Mouse (Mus musculus): ENCODE measurements around the gene Obscn. TPM values are rescaled to one million over a fixed set of nuclear protein-coding genes. Genes with fewer than 3 reads are reported as not detected.
A peak's percentile ranks its signal among the peaks of the same experiment; 100 is the strongest.

Obscn gene
- polyA plus RNA-seq, 1 experiment from 2014 or later, result 0.62 TPM

DNA sequence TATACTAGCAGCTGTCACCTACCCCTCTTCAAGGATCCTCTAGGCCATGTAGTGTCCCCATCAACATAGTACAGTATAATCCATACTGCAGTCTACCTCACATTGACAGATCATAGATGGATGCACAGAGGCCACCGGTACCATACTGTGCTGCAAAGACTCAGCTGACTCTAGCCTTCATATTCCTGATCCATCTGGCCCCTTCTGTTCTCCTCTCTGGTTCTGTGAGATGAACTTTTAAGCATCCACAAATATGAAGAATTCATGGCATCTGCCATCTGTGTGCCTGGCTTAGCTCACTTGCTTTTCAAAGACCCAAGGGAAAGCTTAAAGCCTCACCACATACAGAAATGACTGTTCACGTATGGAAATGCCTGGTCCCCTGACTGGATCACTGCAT, 65.9 kb downstream of the Obscn start:
- no peaks in the 10 kb centered on the region for H3K27me3 ChIP-seq (ENCODE audit: control insufficient read depth, insufficient read depth, low read length)
- no peaks in the 10 kb centered on the region for H3K36me3 ChIP-seq (replicated peaks; ENCODE audit: control insufficient read depth, insufficient read depth, low read depth, low read length)
- no peaks in the 10 kb centered on the region for H3K9me3 ChIP-seq (replicated peaks; ENCODE audit: control insufficient read depth, low read length)
- no peak for DNase-seq (ENCODE audit: low spot score)
- no peak overlapping the region for H3K27ac ChIP-seq (replicated peaks; ENCODE audit: low read depth, low read length)
- H3K9ac ChIP-seq (replicated peaks; ENCODE audit: low read length), result no peak overlapping the region
- no peak overlapping the region for H3K4me2 ChIP-seq (ENCODE audit: low read depth, low read length)
- no peaks in the 10 kb centered on the region for H3K4me1 ChIP-seq (ENCODE audit: control insufficient read depth, insufficient read depth, low read length)
- H3K4me3 ChIP-seq (ENCODE audit: low read depth, low read length), result no peak overlapping the region
- no peak for ATAC-seq (replicated peaks; ENCODE audit: insufficient number of reproducible peaks, low FRiP score, low TSS enrichment, low read depth)
- 84% methylated on average over 2 of the region's 2 CpGs for WGBS

DNA sequence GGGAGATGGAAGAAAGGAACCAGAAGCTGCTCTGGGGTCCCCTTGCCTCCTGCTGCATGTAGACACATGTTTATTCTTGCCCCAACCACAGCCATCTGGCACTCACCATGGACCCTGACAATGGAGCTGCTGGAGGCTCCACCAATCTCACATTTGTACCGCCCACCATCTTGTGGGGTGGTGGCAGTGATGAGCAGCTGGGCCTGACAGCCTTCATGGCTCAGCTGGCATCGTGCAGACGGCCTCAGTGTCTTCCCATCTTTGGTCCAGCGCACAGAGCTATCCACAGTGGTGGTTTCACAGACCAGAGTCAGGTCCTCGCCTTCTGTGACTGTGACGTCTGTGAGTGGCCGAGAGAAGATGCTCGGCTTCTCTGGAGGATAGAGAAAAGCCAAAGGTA, 67.3 kb downstream of the Obscn start:
- H3K27ac ChIP-seq (replicated peaks; ENCODE audit: low read depth, low read length), result no peak overlapping the region
- H3K9ac ChIP-seq (replicated peaks; ENCODE audit: low read length), result no peak overlapping the region
- H3K4me1 ChIP-seq (ENCODE audit: control insufficient read depth, insufficient read depth, low read length), result no peaks in the 10 kb centered on the region
- H3K9me3 ChIP-seq (replicated peaks; ENCODE audit: control insufficient read depth, low read length), result no peaks in the 10 kb centered on the region
- no peaks in the 10 kb centered on the region for H3K27me3 ChIP-seq (ENCODE audit: control insufficient read depth, insufficient read depth, low read length)
- DNase-seq (ENCODE audit: low spot score) (no peak), ATAC-seq (replicated peaks; ENCODE audit: insufficient number of reproducible peaks, low FRiP score, low TSS enrichment, low read depth) (no peak)
- no peak overlapping the region for H3K4me3 ChIP-seq (ENCODE audit: low read depth, low read length)
- no peaks in the 10 kb centered on the region for H3K36me3 ChIP-seq (replicated peaks; ENCODE audit: control insufficient read depth, insufficient read depth, low read depth, low read length)
- 85% methylated on average over 8 of the region's 8 CpGs for WGBS
- H3K4me2 ChIP-seq (ENCODE audit: low read depth, low read length), result no peak overlapping the region

DNA sequence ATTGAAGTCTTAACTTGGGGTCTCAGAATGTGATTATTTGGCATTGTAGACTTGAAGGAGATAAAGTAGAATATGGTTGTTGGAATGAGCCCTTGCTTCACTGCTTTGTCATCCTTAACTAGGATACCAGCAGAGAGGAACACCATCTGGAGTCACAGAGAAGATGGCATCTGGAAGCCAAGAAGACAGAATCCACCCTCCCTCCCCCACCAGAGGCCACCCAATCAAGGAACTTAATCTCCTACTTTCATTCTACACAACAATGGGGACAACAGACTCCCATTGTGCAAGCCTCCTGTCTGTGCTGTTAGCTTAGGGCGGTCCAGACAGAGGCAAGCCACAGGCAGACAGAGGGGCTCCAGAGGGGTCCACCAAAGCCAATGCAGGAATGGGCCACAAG, 67.8 kb downstream of the Obscn start:
- Histone ChIP-seq H3K9ac (replicated peaks; ENCODE audit: low read length) (no peak overlapping the region), H3K27ac (replicated peaks; ENCODE audit: low read depth, low read length) (no peak overlapping the region), H3K4me2 (ENCODE audit: low read depth, low read length) (no peak overlapping the region), H3K9me3 (replicated peaks; ENCODE audit: control insufficient read depth, low read length) (no peaks in the 10 kb centered on the region), H3K36me3 (replicated peaks; ENCODE audit: control insufficient read depth, insufficient read depth, low read depth, low read length) (no peaks in the 10 kb centered on the region), H3K4me1 (ENCODE audit: control insufficient read depth, insufficient read depth, low read length) (no peaks in the 10 kb centered on the region), H3K27me3 (ENCODE audit: control insufficient read depth, insufficient read depth, low read length) (no peaks in the 10 kb centered on the region), H3K4me3 (ENCODE audit: low read depth, low read length) (no peak overlapping the region)
- no peak for ATAC-seq (replicated peaks; ENCODE audit: insufficient number of reproducible peaks, low FRiP score, low TSS enrichment, low read depth)
- whole genome bisulfite sequencing, result 31% methylated on average over 1 of the region's 1 CpGs
- no peak for DNase-seq (ENCODE audit: low spot score)

GRCm38 (mm10) chr11:59067921-59068320, 68.3 kb downstream of the Obscn start:
- H3K27me3 ChIP-seq (ENCODE audit: control insufficient read depth, insufficient read depth, low read length), result no peaks in the 10 kb centered on the region
- DNase-seq (ENCODE audit: low spot score) (no peak), ATAC-seq (replicated peaks; ENCODE audit: insufficient number of reproducible peaks, low FRiP score, low TSS enrichment, low read depth) (no peak)
- H3K27ac ChIP-seq (replicated peaks; ENCODE audit: low read depth, low read length), result no peak overlapping the region
- H3K4me2 ChIP-seq (ENCODE audit: low read depth, low read length), result no peak overlapping the region
- H3K36me3 ChIP-seq (replicated peaks; ENCODE audit: control insufficient read depth, insufficient read depth, low read depth, low read length), result no peaks in the 10 kb centered on the region
- H3K4me1 ChIP-seq (ENCODE audit: control insufficient read depth, insufficient read depth, low read length), result no peaks in the 10 kb centered on the region
- 74% methylated on average over 9 of the region's 9 CpGs for WGBS
- H3K9me3 ChIP-seq (replicated peaks; ENCODE audit: control insufficient read depth, low read length), result no peaks in the 10 kb centered on the region
- no peak overlapping the region for H3K9ac ChIP-seq (replicated peaks; ENCODE audit: low read length)
- H3K4me3 ChIP-seq (ENCODE audit: low read depth, low read length), result no peak overlapping the region

DNA sequence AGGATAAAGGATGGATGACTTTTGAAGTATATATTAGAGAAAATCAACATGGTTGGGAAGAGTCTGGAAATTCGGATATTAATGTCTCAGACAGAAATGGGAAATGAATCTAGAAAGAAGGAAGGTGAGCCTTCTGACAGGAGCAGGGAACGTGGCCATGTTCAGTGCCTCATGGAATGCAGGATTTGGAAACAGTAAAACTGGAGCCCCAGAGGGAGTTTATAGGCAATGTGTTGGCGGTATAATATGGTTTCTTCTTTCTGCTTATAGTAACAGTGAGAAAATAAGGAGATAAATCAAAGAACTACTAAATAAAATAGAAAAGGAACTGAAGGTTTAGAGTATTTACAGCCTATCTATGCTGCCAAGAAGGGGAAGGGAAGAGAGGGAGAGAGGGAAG, 78.2 kb downstream of the Obscn start:
- ATAC-seq (replicated peaks; ENCODE audit: insufficient number of reproducible peaks, low FRiP score, low TSS enrichment, low read depth), result no peak
- H3K4me1 ChIP-seq (ENCODE audit: control insufficient read depth, insufficient read depth, low read length), result no peaks in the 10 kb centered on the region
- no peaks in the 10 kb centered on the region for H3K27me3 ChIP-seq (ENCODE audit: control insufficient read depth, insufficient read depth, low read length)
- H3K27ac ChIP-seq (replicated peaks; ENCODE audit: low read depth, low read length), result no peak overlapping the region
- H3K9ac ChIP-seq (replicated peaks; ENCODE audit: low read length), result no peak overlapping the region
- no peaks in the 10 kb centered on the region for H3K9me3 ChIP-seq (replicated peaks; ENCODE audit: control insufficient read depth, low read length)
- H3K4me2 ChIP-seq (ENCODE audit: low read depth, low read length), result no peak overlapping the region
- H3K4me3 ChIP-seq (ENCODE audit: low read depth, low read length), result no peak overlapping the region
- H3K36me3 ChIP-seq (replicated peaks; ENCODE audit: control insufficient read depth, insufficient read depth, low read depth, low read length), result no peaks in the 10 kb centered on the region
- DNase-seq (ENCODE audit: low spot score), result no peak
- 73% methylated on average over 3 of the region's 3 CpGs for WGBS

DNA sequence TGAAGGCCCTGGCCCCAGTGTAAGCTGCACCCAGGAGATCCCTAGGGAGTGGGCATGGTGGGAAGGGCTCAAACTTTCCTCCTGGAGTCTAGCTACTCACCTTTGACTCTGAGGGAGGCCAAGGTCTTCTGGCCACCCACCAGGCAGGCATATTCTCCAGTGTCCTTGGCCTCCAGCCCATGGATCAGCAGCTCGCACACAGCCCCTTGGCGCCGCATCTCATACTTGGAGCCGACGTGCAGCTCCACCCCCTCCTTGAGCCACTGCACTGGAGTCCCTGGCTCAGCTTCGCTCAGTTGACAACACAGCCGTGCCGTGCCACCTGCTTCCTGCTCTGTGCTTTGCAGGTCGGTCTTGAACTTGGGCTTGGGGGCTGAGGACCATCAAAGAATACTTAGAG, 85.2 kb downstream of the Obscn start:
- Histone ChIP-seq H3K36me3 (replicated peaks; ENCODE audit: control insufficient read depth, insufficient read depth, low read depth, low read length) (no peaks in the 10 kb centered on the region), H3K27me3 (ENCODE audit: control insufficient read depth, insufficient read depth, low read length) (no peaks in the 10 kb centered on the region), H3K27ac (replicated peaks; ENCODE audit: low read depth, low read length) (no peak overlapping the region), H3K4me1 (ENCODE audit: control insufficient read depth, insufficient read depth, low read length) (no peaks in the 10 kb centered on the region), H3K9me3 (replicated peaks; ENCODE audit: control insufficient read depth, low read length) (no peaks in the 10 kb centered on the region), H3K9ac (replicated peaks; ENCODE audit: low read length) (no peak overlapping the region), H3K4me3 (ENCODE audit: low read depth, low read length) (no peak overlapping the region), H3K4me2 (ENCODE audit: low read depth, low read length) (no peak overlapping the region)
- 82% methylated on average over 9 of the region's 9 CpGs for WGBS
- DNase-seq (ENCODE audit: low spot score) (no peak), ATAC-seq (replicated peaks; ENCODE audit: insufficient number of reproducible peaks, low FRiP score, low TSS enrichment, low read depth) (no peak)

DNA sequence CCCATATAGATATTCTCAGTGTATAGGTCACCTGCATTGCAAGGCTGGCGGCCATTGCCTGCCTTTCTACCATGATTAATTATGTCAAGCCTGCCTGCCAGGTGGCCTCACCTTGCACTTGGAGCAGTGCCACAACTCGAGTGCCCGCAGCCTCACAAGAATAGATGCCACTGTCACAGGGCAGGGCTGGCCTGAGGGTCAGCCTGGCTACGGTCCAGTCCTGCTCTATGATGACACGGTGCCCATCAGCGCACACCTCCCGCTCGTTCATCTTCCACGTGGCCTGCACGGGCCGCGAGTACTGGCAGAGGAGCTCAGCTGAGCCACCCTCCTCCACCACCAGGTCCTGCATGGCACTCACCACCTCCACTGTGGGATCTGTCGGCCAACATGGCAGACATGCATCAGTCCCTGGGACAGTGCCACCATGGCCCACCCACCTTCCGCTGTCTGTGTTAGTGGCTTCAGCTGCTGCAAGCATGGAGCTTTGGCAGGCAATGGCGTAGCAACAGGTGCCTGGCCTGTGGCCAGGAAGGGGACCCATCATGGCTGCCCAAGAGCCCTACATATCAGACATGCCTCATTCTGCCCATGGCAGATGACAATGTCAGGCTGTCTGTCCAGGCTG, 91.4 kb downstream of the Obscn start:
- H3K4me3 ChIP-seq (ENCODE audit: low read depth, low read length), result no peak overlapping the region
- no peak overlapping the region for H3K9ac ChIP-seq (replicated peaks; ENCODE audit: low read length)
- no peaks in the 10 kb centered on the region for H3K27me3 ChIP-seq (ENCODE audit: control insufficient read depth, insufficient read depth, low read length)
- no peaks in the 10 kb centered on the region for H3K4me1 ChIP-seq (ENCODE audit: control insufficient read depth, insufficient read depth, low read length)
- no peaks in the 10 kb centered on the region for H3K36me3 ChIP-seq (replicated peaks; ENCODE audit: control insufficient read depth, insufficient read depth, low read depth, low read length)
- ATAC-seq (replicated peaks; ENCODE audit: insufficient number of reproducible peaks, low FRiP score, low TSS enrichment, low read depth) (0 out of 2 replicates have a peak, but pooled peaks have one; percentile 44), DNase-seq (ENCODE audit: low spot score) (no peak)
- H3K4me2 ChIP-seq (ENCODE audit: low read depth, low read length), result no peak overlapping the region
- WGBS, result 89% methylated on average over 15 of the region's 15 CpGs
- H3K27ac ChIP-seq (replicated peaks; ENCODE audit: low read depth, low read length), result no peak overlapping the region
- H3K9me3 ChIP-seq (replicated peaks; ENCODE audit: control insufficient read depth, low read length), result no peaks in the 10 kb centered on the region

- Histone ChIP-seq H3K9ac (replicated peaks; ENCODE audit: low read length) (no peak overlapping the region), H3K27ac (replicated peaks; ENCODE audit: low read depth, low read length) (no peak overlapping the region), H3K4me2 (ENCODE audit: low read depth, low read length) (no peak overlapping the region), H3K36me3 (replicated peaks; ENCODE audit: control insufficient read depth, insufficient read depth, low read depth, low read length) (no peaks in the 10 kb centered on the region), H3K4me3 (ENCODE audit: low read depth, low read length) (no peak overlapping the region), H3K27me3 (ENCODE audit: control insufficient read depth, insufficient read depth, low read length) (no peaks in the 10 kb centered on the region), H3K4me1 (ENCODE audit: control insufficient read depth, insufficient read depth, low read length) (no peaks in the 10 kb centered on the region), H3K9me3 (replicated peaks; ENCODE audit: control insufficient read depth, low read length) (no peaks in the 10 kb centered on the region)
- ATAC-seq (replicated peaks; ENCODE audit: insufficient number of reproducible peaks, low FRiP score, low TSS enrichment, low read depth) (no peak), DNase-seq (ENCODE audit: low spot score) (no peak)
- 86% methylated on average over 13 of the region's 13 CpGs for WGBS
Observed at GRCm38 (mm10) chr11:59029003-59029402, 107.2 kb downstream of the Obscn start.

All from embryonic facial prominence, embryonic 11.5 days (tissue).